Mouse (Mus musculus) midbrain, embryonic 16.5 days (tissue): ENCODE results near the gene Ftcd. TPM values are rescaled to one million over a fixed set of nuclear protein-coding genes. Genes with fewer than 3 reads are reported as not detected.

Source experiments
- ATAC-seq: fragments of 200-750 bp; cut with Nextera tagmentation; 2 replicates; pipeline ENCODE4 v1.8.0; 2017; ENCODE audit warnings: moderate TSS enrichment
- H3K27ac ChIP-seq: fragments of 300-500 bp; sonication (generic); 2 replicates; pipeline ENCODE4 v1.5.1; 2014; ENCODE audit warnings: mild to moderate bottlenecking, low read length, mixed read lengths
- H3K27me3 ChIP-seq: fragments of 300-500 bp; sonication (generic); 2 replicates; pipeline ENCODE4 v1.6.1; 2014; ENCODE audit warnings: low read depth, low read length, mixed read lengths; ENCODE audit not compliant: control insufficient read depth, insufficient read depth
- H3K36me3 ChIP-seq: fragments of 300-500 bp; sonication (generic); 2 replicates; pipeline ENCODE4 v1.6.1; 2014; ENCODE audit warnings: mild to moderate bottlenecking, low read length, moderate library complexity, mixed read lengths; ENCODE audit not compliant: control insufficient read depth, insufficient read depth
- H3K4me1 ChIP-seq: fragments of 300-500 bp; sonication (generic); 2 replicates; pipeline ENCODE4 v1.6.1; 2014; ENCODE audit warnings: mild to moderate bottlenecking, low read length, mixed read lengths; ENCODE audit not compliant: control insufficient read depth, insufficient read depth
- H3K4me2 ChIP-seq: fragments of 300-500 bp; sonication (generic); 2 replicates; pipeline ENCODE4 v1.6.1; 2014; ENCODE audit warnings: mild to moderate bottlenecking, low read length, mixed read lengths
- H3K4me3 ChIP-seq: fragments of 300-500 bp; sonication (generic); 2 replicates; pipeline ENCODE4 v1.5.1; 2014; ENCODE audit warnings: low read depth, mild to moderate bottlenecking, low read length, moderate library complexity, mixed read lengths
- H3K9ac ChIP-seq: fragments of 300-500 bp; sonication (generic); 2 replicates; pipeline ENCODE4 v1.6.1; 2014; ENCODE audit warnings: low read depth, low read length, mixed read lengths
- H3K9me3 ChIP-seq: fragments of 300-500 bp; sonication (generic); replicated peaks from 2 replicates; pipeline ENCODE4 v1.6.1; 2014; ENCODE audit warnings: mild to moderate bottlenecking, low read length, mixed read lengths; ENCODE audit not compliant: control insufficient read depth, poor library complexity, severe bottlenecking
- WGBS: fragments of 180-500 bp; shearing (Covaris S2); extraction: QIAGEN DNeasy Blood & Tissue Kit; methylation state at CpG from one replicate; pipeline ENCODE4 v1.1.7; 2014; 5-methylcytosine and 5-hydroxymethylcytosine counted together
- polyA plus RNA-seq: library from polyadenylated mRNA; unstranded; fragments of >200 nt; fragmentation: Nextera tagmentation; extraction: Ambion mirVana; gene quantifications from 2 replicates; pipeline ENCODE4 v1.2.1, GENCODE M21; 2015

Ftcd gene
- polyA plus RNA-seq, 1 experiment from 2014 or later: 0.09 TPM

DNA sequence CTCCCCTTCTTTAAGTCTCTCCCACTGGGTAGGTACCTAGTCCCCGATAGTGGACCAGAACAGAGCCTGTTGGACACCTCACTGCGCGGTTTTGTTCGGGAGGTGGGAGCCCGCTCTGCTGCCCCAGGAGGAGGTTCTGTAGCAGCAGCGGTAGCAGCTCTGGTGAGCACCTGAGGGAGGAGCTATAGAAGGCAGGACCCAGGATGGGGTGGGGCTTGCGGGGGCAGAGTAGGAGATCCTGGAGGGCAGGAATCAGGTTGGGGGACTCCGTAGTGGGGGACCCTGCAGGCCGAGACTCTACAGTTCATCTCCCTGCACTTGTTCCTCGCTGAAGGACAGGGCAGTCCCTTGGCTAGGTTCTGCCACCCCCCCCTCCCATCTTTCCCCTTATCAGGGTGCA is 8.7 kb downstream of the Ftcd start:
- Histone ChIP-seq H3K27me3 (no peaks in the 10 kb centered on the region), H3K9me3 (no peaks in the 10 kb centered on the region), H3K4me1 (no peaks in the 10 kb centered on the region), H3K9ac (0 out of 2 replicates have a peak overlapping the region, but pooled peaks have one; percentile 25), H3K4me3 (no peak overlapping the region; the same call in 1 of the 2 replicates), H3K4me2 (peak overlapping the region; percentile 43), H3K27ac (no peak overlapping the region), H3K36me3 (no peaks in the 10 kb centered on the region)
- WGBS: 12% methylated on average over 10 of the region's 10 CpGs
- no peak for ATAC-seq

DNA sequence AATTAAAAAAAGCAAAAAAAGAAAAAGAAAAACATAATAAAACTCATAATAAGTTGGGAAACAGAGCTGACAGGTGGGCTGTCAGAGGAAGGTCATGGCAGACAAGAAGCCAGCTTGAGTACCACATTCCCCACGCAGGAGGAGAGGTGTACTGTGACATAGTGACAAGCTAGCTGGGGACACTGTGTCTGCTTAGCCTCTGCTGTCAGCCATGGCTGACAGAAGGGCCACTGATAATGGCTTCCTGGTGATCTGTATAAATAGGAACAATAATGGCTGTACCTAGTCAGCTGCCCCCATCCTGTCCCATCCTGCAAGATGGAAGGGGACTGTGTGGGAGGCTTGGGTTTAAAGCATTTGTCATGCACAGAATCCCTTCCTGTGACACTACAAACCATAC is 10.7 kb downstream of the Ftcd start:
- Histone ChIP-seq H3K9ac (no peak overlapping the region), H3K4me1 (no peaks in the 10 kb centered on the region), H3K27ac (no peak overlapping the region), H3K36me3 (no peaks in the 10 kb centered on the region), H3K4me3 (no peak overlapping the region), H3K4me2 (no peak overlapping the region), H3K9me3 (no peaks in the 10 kb centered on the region), H3K27me3 (no peaks in the 10 kb centered on the region)
- WGBS: 63% methylated on average over 1 of the region's 1 CpGs
- no peak for ATAC-seq

DNA sequence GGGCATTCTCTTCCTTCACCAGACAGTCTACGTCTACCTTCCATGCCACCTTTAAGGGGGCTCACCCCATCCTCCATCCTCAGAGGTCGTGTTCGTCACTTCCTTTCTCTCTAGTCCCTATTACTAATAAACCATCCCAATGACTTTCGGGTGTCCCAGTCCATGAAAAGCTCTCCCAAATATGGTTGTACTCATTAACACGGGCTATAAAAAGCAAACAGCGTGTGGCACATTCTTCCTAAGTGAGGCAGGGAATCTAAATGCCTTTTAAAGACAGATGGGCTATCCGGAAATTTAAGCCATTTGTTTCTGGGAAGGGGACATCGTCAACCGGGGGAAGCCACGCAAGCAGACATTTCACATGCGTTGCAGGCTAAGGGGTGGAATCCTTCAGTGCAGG is 14.7 kb downstream of the Ftcd start:
- Histone ChIP-seq H3K4me3 (no peak overlapping the region), H3K4me1 (no peaks in the 10 kb centered on the region), H3K27ac (no peak overlapping the region), H3K9me3 (no peaks in the 10 kb centered on the region), H3K27me3 (no peaks in the 10 kb centered on the region), H3K9ac (no peak overlapping the region), H3K36me3 (no peaks in the 10 kb centered on the region), H3K4me2 (no peak overlapping the region)
- WGBS: 85% methylated on average over 11 of the region's 11 CpGs
- no peak for ATAC-seq

DNA sequence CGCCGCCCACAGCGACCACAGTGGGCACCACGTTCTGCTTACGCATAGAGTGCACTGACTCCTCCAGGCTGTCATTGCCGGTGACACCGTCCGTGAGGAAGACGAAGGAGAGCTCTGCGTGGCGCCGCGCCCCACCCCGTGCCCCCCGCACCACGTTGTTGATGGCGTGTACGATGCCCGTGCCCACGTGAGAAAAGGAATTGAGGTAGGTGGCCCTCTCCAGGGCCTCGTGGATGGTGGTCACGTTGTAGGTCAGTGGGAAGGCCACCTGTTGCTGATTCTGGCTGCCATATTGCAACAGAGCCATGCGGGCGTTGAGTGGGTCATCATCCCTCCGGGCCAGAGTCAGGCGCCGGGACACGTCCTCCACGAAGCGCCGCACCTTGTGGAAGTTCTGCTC is 20.9 kb downstream of the Ftcd start:
- Histone ChIP-seq H3K4me3 (no peak overlapping the region), H3K4me2 (no peak overlapping the region), H3K36me3 (no peaks in the 10 kb centered on the region), H3K27me3 (no peaks in the 10 kb centered on the region), H3K9me3 (no peaks in the 10 kb centered on the region), H3K4me1 (no peaks in the 10 kb centered on the region), H3K27ac (no peak overlapping the region), H3K9ac (no peak overlapping the region)
- no peak for ATAC-seq
- WGBS: 92% methylated on average over 31 of the region's 31 CpGs

DNA sequence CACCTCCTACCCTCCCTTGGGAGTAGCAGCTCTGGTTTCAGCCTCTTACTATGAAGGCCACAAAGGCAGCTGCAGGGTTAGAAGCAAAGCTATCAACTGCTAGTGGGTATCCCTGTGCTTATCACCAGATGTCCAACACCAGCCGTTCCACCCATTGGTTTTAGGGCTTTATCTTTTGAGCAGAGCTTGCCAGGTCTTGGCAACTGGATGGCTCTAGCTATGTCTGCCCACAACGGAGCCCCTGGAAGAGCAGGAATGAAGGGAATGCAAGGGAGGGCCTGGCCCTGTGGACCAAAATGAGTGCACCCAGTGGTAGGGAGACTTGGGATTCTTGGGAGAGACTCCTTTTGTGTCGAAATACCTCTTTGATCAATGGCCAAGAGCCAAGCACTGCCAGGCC is 27.2 kb downstream of the Ftcd start:
- WGBS: 80% methylated on average over 3 of the region's 3 CpGs
- H3K4me2 ChIP-seq: no peak overlapping the region
- no peak overlapping the region for H3K9ac ChIP-seq
- H3K4me3 ChIP-seq: no peak overlapping the region
- no peaks in the 10 kb centered on the region for H3K4me1 ChIP-seq
- H3K27me3 ChIP-seq: no peaks in the 10 kb centered on the region
- no peak for ATAC-seq
- no peaks in the 10 kb centered on the region for H3K9me3 ChIP-seq
- H3K36me3 ChIP-seq: no peaks in the 10 kb centered on the region
- H3K27ac ChIP-seq: no peak overlapping the region

DNA sequence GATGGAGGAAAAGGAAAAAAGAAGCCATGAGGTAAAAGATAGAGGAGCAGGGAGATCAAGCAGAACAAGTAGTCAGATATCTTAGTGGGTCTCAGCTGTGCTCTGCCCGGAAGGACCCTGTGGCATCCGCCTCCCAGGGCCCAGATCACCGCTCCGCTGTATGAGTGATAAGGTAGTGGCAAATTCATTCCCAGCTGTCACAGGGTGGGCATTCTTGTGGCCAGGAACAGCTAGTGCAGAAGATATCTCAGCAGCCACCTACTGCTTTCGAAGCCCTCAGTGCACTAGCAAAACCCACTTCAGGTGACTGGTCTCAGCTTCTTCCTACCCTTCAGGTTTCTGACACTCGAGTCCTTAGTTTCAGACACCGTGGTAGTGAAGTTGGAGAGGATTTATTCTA is 37.0 kb downstream of the Ftcd start:
- no peak overlapping the region for H3K9ac ChIP-seq
- WGBS: 92% methylated on average over 7 of the region's 7 CpGs
- no peak overlapping the region for H3K4me2 ChIP-seq
- H3K27me3 ChIP-seq: no peaks in the 10 kb centered on the region
- no peaks in the 10 kb centered on the region for H3K4me1 ChIP-seq
- no peak for ATAC-seq
- H3K36me3 ChIP-seq: no peaks in the 10 kb centered on the region
- H3K9me3 ChIP-seq: no peaks in the 10 kb centered on the region
- no peak overlapping the region for H3K4me3 ChIP-seq
- no peak overlapping the region for H3K27ac ChIP-seq

DNA sequence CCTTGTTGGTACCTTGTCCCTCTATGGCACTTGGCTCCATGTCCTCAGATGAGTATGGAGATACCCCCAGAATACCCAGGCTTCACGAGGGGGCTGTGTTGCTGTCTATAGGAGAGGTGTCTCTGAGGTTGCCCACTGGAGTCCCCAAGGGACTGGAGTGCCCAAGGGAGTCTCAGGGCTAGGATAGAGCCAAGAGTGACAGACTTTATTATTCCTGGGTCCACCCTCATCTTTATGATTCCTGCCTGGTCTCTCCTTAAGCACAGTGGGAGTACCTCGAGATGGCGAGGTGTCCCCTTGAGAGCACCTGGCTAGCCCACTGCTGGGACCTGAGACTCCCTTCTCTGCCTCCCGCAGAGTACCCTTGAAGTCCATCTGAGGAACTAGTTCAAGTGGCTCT is 47.0 kb downstream of the Ftcd start:
- H3K27me3 ChIP-seq: no peaks in the 10 kb centered on the region
- H3K4me2 ChIP-seq: no peak overlapping the region
- H3K9me3 ChIP-seq: no peaks in the 10 kb centered on the region
- H3K27ac ChIP-seq: no peak overlapping the region
- H3K36me3 ChIP-seq: no peaks in the 10 kb centered on the region
- H3K4me3 ChIP-seq: no peak overlapping the region
- no peak overlapping the region for H3K9ac ChIP-seq
- ATAC-seq: no peak
- 81% methylated on average over 4 of the region's 4 CpGs for WGBS
- H3K4me1 ChIP-seq: peaks cover 6% of the 10 kb centered on the region

DNA sequence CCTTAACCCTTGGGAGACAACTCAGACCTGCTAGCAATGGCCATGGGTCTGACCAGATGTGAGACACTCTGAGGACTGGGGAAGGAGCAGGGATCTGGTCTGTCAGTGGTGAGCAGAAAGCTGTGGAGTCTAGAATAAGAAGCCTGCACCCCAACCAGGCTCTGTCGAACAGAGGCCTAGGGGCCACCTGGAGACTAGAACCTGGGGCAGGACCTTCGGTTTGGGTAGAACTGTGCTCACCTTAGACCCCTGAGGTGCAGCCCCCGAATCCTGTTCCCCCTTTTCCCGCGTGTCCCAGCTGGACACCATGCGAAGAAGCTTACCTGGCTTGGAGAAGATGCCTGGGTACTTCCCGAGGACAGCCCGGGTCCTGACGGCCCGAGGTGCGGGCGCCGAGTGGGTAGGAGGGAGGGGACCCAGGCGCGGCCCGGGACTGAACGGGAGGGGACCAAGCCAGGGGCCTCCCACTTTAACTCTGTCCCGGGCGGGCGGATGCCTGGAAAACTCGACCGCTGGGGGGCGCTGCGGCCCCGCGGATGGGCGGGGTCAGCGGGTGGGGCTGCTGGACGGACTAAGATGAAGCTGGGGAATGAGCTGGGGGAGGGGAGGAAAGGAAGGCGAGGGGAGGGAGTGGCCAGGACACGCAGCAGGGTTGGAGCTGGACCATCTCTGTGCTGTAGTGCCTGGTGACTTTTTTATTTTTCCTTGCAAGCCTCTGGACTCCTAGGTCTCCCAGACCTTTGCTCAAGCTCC is 47.7 kb downstream of the Ftcd start, which contains the start of gene Col6a2:
TSS of gene Col6a2 (minus strand) at position 703 of the 753 bp plus-strand sequence.
- Histone ChIP-seq H3K27me3 (no peaks in the 10 kb centered on the region), H3K4me3 (peak within 1 kb of the TSS; percentile 36), H3K4me1 (peaks cover 6% of the 10 kb centered on the region), H3K27ac (no peak within 1 kb of the TSS), H3K36me3 (no peaks in the 10 kb centered on the region), H3K9ac (peak within 1 kb of the TSS; percentile 52; the same call in 1 of the 2 replicates), H3K9me3 (no peaks in the 10 kb centered on the region), H3K4me2 (peak within 1 kb of the TSS; percentile 69)
- 4% methylated on average over 31 of the region's 31 CpGs for WGBS
- peak; percentile 60; the same call in 1 of the 2 replicates for ATAC-seq

DNA sequence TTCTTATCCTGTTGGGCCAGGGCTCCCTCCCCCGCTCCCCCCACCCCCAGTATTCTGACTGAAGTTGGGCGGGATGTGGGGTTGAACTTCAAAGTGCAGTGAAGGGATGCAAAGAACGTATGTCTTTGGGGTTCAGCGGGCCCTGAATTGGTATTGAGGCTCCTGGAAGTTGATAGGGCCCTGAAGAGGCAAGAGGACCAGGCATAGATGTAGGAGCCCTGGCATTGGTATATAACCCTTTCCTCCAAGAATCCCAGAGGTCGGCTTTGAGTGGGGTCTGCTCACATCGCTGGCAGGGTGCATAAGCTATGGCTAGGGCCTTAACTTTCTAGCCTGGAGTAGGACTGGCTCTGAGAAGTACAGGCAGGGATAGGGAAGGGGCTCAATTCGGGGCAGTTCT is 48.3 kb downstream of the Ftcd start:
- peak overlapping the region; percentile 69 for H3K4me2 ChIP-seq
- WGBS: 22% methylated on average over 7 of the region's 7 CpGs
- no peak overlapping the region for H3K27ac ChIP-seq
- H3K4me1 ChIP-seq: peaks cover 6% of the 10 kb centered on the region
- H3K36me3 ChIP-seq: no peaks in the 10 kb centered on the region
- H3K9ac ChIP-seq: 0 out of 2 replicates have a peak overlapping the region, but pooled peaks have one; percentile 52
- no peak for ATAC-seq
- H3K9me3 ChIP-seq: no peaks in the 10 kb centered on the region
- H3K4me3 ChIP-seq: no peak overlapping the region
- no peaks in the 10 kb centered on the region for H3K27me3 ChIP-seq
